Mouse (Mus musculus): Measurements from ENCODE around the gene Zfp281. TPM values are rescaled to one million over a fixed set of nuclear protein-coding genes. Genes with fewer than 3 reads are reported as not detected.

The Zfp281 gene
- polyA plus RNA-seq, 1 experiment from 2014 or later: 20.7 TPM

GRCm38 (mm10) chr1:136656619-136657018, 31.9 kb downstream of the Zfp281 start:
- Histone ChIP-seq H3K9ac (replicated peaks; ENCODE audit: low read depth, low read length) (no peak overlapping the region), H3K9me3 (ENCODE audit: control insufficient read depth, low read depth, low read length) (no peaks in the 10 kb centered on the region), H3K27ac (ENCODE audit: low read length) (no peak overlapping the region), H3K4me3 (ENCODE audit: low read depth, low read length) (no peak overlapping the region), H3K27me3 (ENCODE audit: control insufficient read depth, insufficient read depth, low read length) (no peaks in the 10 kb centered on the region), H3K36me3 (ENCODE audit: control insufficient read depth, insufficient read depth, low read length) (no peaks in the 10 kb centered on the region), H3K4me1 (ENCODE audit: control insufficient read depth, insufficient read depth, low read length) (0 out of 2 replicates have a peak, but pooled peaks cover 2% of the 10 kb centered on the region), H3K4me2 (replicated peaks; ENCODE audit: low read depth, low read length) (no peak overlapping the region)
- ATAC-seq (ENCODE audit: insufficient number of reproducible peaks, insufficient read depth, low FRiP score, low read depth): no peak
- 67% methylated on average over 7 of the region's 7 CpGs for WGBS

- Histone ChIP-seq H3K4me1 (ENCODE audit: control insufficient read depth, insufficient read depth, low read length) (0 out of 2 replicates have a peak, but pooled peaks cover 3% of the 10 kb centered on the region), H3K4me2 (replicated peaks; ENCODE audit: low read depth, low read length) (no peak overlapping the region), H3K36me3 (ENCODE audit: control insufficient read depth, insufficient read depth, low read length) (no peaks in the 10 kb centered on the region), H3K4me3 (ENCODE audit: low read depth, low read length) (no peak overlapping the region), H3K9me3 (ENCODE audit: control insufficient read depth, low read depth, low read length) (no peaks in the 10 kb centered on the region), H3K27ac (ENCODE audit: low read length) (no peak overlapping the region), H3K27me3 (ENCODE audit: control insufficient read depth, insufficient read depth, low read length) (no peaks in the 10 kb centered on the region), H3K9ac (replicated peaks; ENCODE audit: low read depth, low read length) (no peak overlapping the region)
- WGBS: 90% methylated on average over 13 of the region's 13 CpGs
- ATAC-seq (ENCODE audit: insufficient number of reproducible peaks, insufficient read depth, low FRiP score, low read depth): no peak
Observed at GRCm38 (mm10) chr1:136658456-136659227, 33.9 kb downstream of the Zfp281 start.

GRCm38 (mm10) chr1:136659337-136659736, 34.6 kb downstream of the Zfp281 start:
- Histone ChIP-seq H3K27ac (ENCODE audit: low read length) (no peak overlapping the region), H3K4me1 (ENCODE audit: control insufficient read depth, insufficient read depth, low read length) (0 out of 2 replicates have a peak, but pooled peaks cover 3% of the 10 kb centered on the region), H3K4me2 (replicated peaks; ENCODE audit: low read depth, low read length) (no peak overlapping the region), H3K9ac (replicated peaks; ENCODE audit: low read depth, low read length) (no peak overlapping the region), H3K36me3 (ENCODE audit: control insufficient read depth, insufficient read depth, low read length) (no peaks in the 10 kb centered on the region), H3K27me3 (ENCODE audit: control insufficient read depth, insufficient read depth, low read length) (no peaks in the 10 kb centered on the region), H3K4me3 (ENCODE audit: low read depth, low read length) (no peak overlapping the region), H3K9me3 (ENCODE audit: control insufficient read depth, low read depth, low read length) (no peaks in the 10 kb centered on the region)
- WGBS: 90% methylated on average over 9 of the region's 9 CpGs
- no peak for ATAC-seq (ENCODE audit: insufficient number of reproducible peaks, insufficient read depth, low FRiP score, low read depth)

- Histone ChIP-seq H3K27ac (ENCODE audit: low read length) (no peak overlapping the region), H3K4me1 (ENCODE audit: control insufficient read depth, insufficient read depth, low read length) (0 out of 2 replicates have a peak, but pooled peaks cover 3% of the 10 kb centered on the region), H3K9me3 (ENCODE audit: control insufficient read depth, low read depth, low read length) (no peaks in the 10 kb centered on the region), H3K4me2 (replicated peaks; ENCODE audit: low read depth, low read length) (no peak overlapping the region), H3K4me3 (ENCODE audit: low read depth, low read length) (no peak overlapping the region), H3K9ac (replicated peaks; ENCODE audit: low read depth, low read length) (no peak overlapping the region), H3K36me3 (ENCODE audit: control insufficient read depth, insufficient read depth, low read length) (no peaks in the 10 kb centered on the region), H3K27me3 (ENCODE audit: control insufficient read depth, insufficient read depth, low read length) (no peaks in the 10 kb centered on the region)
- no peak for ATAC-seq (ENCODE audit: insufficient number of reproducible peaks, insufficient read depth, low FRiP score, low read depth)
- 63% methylated on average over 9 of the region's 9 CpGs for WGBS
Observed at GRCm38 (mm10) chr1:136659917-136660316, 35.2 kb downstream of the Zfp281 start.

GRCm38 (mm10) chr1:136661511-136661910, 36.8 kb downstream of the Zfp281 start:
- ATAC-seq (ENCODE audit: insufficient number of reproducible peaks, insufficient read depth, low FRiP score, low read depth): no peak
- 34% methylated on average over 9 of the region's 9 CpGs for WGBS
- Histone ChIP-seq H3K9me3 (ENCODE audit: control insufficient read depth, low read depth, low read length) (no peaks in the 10 kb centered on the region), H3K27me3 (ENCODE audit: control insufficient read depth, insufficient read depth, low read length) (no peaks in the 10 kb centered on the region), H3K4me1 (ENCODE audit: control insufficient read depth, insufficient read depth, low read length) (0 out of 2 replicates have a peak, but pooled peaks cover 3% of the 10 kb centered on the region), H3K36me3 (ENCODE audit: control insufficient read depth, insufficient read depth, low read length) (no peaks in the 10 kb centered on the region), H3K9ac (replicated peaks; ENCODE audit: low read depth, low read length) (no peak overlapping the region), H3K4me3 (ENCODE audit: low read depth, low read length) (no peak overlapping the region), H3K27ac (ENCODE audit: low read length) (no peak overlapping the region), H3K4me2 (replicated peaks; ENCODE audit: low read depth, low read length) (no peak overlapping the region)

GRCm38 (mm10) chr1:136661939-136662563, 37.4 kb downstream of the Zfp281 start:
- Histone ChIP-seq H3K4me3 (ENCODE audit: low read depth, low read length) (no peak overlapping the region), H3K27me3 (ENCODE audit: control insufficient read depth, insufficient read depth, low read length) (no peaks in the 10 kb centered on the region), H3K36me3 (ENCODE audit: control insufficient read depth, insufficient read depth, low read length) (no peaks in the 10 kb centered on the region), H3K4me1 (ENCODE audit: control insufficient read depth, insufficient read depth, low read length) (0 out of 2 replicates have a peak, but pooled peaks cover 3% of the 10 kb centered on the region), H3K9me3 (ENCODE audit: control insufficient read depth, low read depth, low read length) (no peaks in the 10 kb centered on the region), H3K27ac (ENCODE audit: low read length) (no peak overlapping the region), H3K4me2 (replicated peaks; ENCODE audit: low read depth, low read length) (no peak overlapping the region), H3K9ac (replicated peaks; ENCODE audit: low read depth, low read length) (no peak overlapping the region)
- ATAC-seq (ENCODE audit: insufficient number of reproducible peaks, insufficient read depth, low FRiP score, low read depth): no peak
- 30% methylated on average over 10 of the region's 10 CpGs for WGBS

- ATAC-seq (ENCODE audit: insufficient number of reproducible peaks, insufficient read depth, low FRiP score, low read depth): peak; percentile 78
- WGBS: 27% methylated on average over 6 of the region's 6 CpGs
- Histone ChIP-seq H3K9ac (replicated peaks; ENCODE audit: low read depth, low read length) (no peak overlapping the region), H3K9me3 (ENCODE audit: control insufficient read depth, low read depth, low read length) (no peaks in the 10 kb centered on the region), H3K27me3 (ENCODE audit: control insufficient read depth, insufficient read depth, low read length) (no peaks in the 10 kb centered on the region), H3K36me3 (ENCODE audit: control insufficient read depth, insufficient read depth, low read length) (no peaks in the 10 kb centered on the region), H3K4me3 (ENCODE audit: low read depth, low read length) (no peak overlapping the region), H3K27ac (ENCODE audit: low read length) (no peak overlapping the region), H3K4me2 (replicated peaks; ENCODE audit: low read depth, low read length) (no peak overlapping the region), H3K4me1 (ENCODE audit: control insufficient read depth, insufficient read depth, low read length) (0 out of 2 replicates have a peak, but pooled peaks cover 3% of the 10 kb centered on the region)
Observed at GRCm38 (mm10) chr1:136664921-136665582, 40.4 kb downstream of the Zfp281 start.

- Histone ChIP-seq H3K4me2 (replicated peaks; ENCODE audit: low read depth, low read length) (no peak overlapping the region), H3K27ac (ENCODE audit: low read length) (no peak overlapping the region), H3K4me1 (ENCODE audit: control insufficient read depth, insufficient read depth, low read length) (0 out of 2 replicates have a peak, but pooled peaks cover 5% of the 10 kb centered on the region), H3K4me3 (ENCODE audit: low read depth, low read length) (no peak overlapping the region), H3K27me3 (ENCODE audit: control insufficient read depth, insufficient read depth, low read length) (no peaks in the 10 kb centered on the region), H3K36me3 (ENCODE audit: control insufficient read depth, insufficient read depth, low read length) (no peaks in the 10 kb centered on the region), H3K9me3 (ENCODE audit: control insufficient read depth, low read depth, low read length) (no peaks in the 10 kb centered on the region), H3K9ac (replicated peaks; ENCODE audit: low read depth, low read length) (no peak overlapping the region)
- 74% methylated on average over 2 of the region's 2 CpGs for WGBS
- no peak for ATAC-seq (ENCODE audit: insufficient number of reproducible peaks, insufficient read depth, low FRiP score, low read depth)
Observed at GRCm38 (mm10) chr1:136666513-136666912, 41.8 kb downstream of the Zfp281 start.
